Mouse (Mus musculus): ENCODE measurements around the gene Fam129c. TPM values are rescaled to one million over a fixed set of nuclear protein-coding genes. Genes with fewer than 3 reads are reported as not detected.

The Fam129c gene
- polyA plus RNA-seq, 1 experiment from 2014 or later, result 6.3 TPM

DNA sequence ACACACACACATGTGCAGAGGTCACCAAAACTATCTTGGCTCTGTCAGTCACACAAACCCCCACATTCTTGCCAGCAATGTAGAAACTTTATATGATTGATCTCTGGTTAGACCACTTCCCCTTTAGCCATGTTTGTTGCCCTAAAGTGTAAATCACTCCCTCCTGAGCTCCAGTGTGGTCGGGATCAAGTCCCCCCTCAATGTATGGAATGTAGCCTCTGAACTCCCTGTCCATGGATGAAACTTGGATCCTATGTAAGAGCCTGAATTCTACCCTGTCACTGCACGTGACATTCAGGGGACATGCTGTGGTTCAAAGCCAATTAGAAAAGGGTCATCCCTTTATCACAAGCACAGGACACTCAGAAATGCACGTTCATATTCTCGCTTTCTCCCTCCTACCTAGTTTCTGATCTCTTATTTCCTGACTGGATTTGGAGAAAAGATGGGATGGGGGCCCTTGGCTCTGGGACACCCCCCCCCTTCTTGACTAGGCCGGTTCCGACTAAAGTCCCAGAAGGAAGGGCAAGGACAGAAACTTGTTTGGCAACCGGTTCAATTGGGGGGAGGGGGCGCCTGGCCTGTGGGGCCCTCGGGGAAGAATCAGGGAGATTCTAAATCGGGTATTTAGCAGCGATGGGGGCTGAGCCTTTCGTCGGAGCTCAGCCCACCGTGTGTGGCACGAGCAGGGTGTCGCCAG lies 31.1 kb downstream of the Fam129c start:
- DNase-seq, result no peak

DNA sequence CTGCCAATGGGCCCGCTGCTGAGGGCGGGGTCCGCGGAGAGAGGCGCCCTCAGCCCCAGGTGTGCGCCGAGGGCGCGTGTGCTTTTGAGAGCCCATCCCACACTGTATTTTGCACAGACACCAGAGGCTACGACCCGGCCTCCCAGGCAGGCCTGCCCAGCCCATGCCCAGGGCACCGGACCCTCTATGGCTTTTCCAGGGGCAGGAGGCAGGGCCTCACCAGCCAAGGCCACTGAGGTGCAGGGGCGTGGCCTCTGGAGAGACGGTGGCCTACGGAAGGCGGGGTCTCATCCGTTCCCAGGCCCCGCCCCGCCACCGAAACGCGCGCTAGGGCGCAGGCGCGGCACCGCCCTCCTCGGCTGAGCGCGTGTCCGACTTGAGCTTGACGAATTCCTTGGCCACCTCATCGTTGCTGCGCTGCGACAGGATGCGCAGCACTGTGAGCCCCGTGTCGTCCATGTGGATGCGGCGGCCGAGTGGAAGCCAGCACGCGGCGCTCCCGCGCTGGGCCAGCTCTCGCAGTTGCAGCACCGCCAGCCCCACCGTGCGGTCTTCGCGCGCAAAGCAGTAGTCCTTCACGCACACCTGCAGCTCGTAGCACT lies 31.7 kb downstream of the Fam129c start:
- peak; percentile 95 for DNase-seq
- WGBS, result under 1% methylated on average over 55 of the region's 55 CpGs
- peak; percentile 88 for ATAC-seq (ENCODE audit: low FRiP score, low TSS enrichment)

More for the DNA sequence above, 31.1 kb downstream of the Fam129c start:
- Histone ChIP-seq H3K9me3 (ENCODE audit: control insufficient read depth, low read length) (no peaks in the 10 kb centered on the region), H3K27ac (replicated peaks; ENCODE audit: low read depth, low read length) (peak overlapping the region; percentile 84), H3K4me3 (replicated peaks; ENCODE audit: low read depth, low read length) (peak overlapping the region; percentile 41), H3K4me2 (ENCODE audit: low read length) (peak overlapping the region; percentile 95), H3K27me3 (ENCODE audit: control insufficient read depth, insufficient read depth, low read length) (peaks cover 10% of the 10 kb centered on the region), H3K9ac (replicated peaks; ENCODE audit: low read length) (peak overlapping the region; percentile 66), H3K36me3 (ENCODE audit: control insufficient read depth, insufficient read depth, low read length) (peaks cover 21% of the 10 kb centered on the region), H3K4me1 (ENCODE audit: control insufficient read depth, insufficient read depth, low read length) (peaks cover 12% of the 10 kb centered on the region)
- 9% methylated on average over 16 of the region's 16 CpGs for WGBS
- no peak for ATAC-seq (ENCODE audit: low FRiP score, low TSS enrichment)

DNA sequence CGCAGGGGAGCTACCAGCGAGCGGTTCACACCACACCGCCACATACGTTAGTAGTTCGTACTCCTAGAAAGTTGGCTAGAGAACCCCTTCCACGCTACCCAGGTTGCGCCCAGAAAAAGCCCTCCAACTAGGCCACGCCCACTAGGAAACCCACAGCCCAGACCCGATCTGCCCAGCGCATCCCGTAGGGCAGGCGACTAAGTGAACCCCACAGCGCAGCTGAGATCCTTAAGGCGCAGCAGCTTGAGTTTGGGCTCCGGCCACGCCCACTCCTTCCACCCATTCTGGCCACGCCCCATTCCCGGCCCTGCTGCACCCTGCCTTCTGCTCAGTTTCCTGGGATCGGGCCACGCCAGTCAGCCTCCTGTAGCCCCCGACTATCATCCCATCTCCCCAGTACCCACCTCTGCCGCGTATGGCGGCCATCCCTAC lies 32.3 kb downstream of the Fam129c start:
- WGBS, result 3% methylated on average over 25 of the region's 25 CpGs
- peak overlapping the region; percentile 84 for H3K27ac ChIP-seq (replicated peaks; ENCODE audit: low read depth, low read length)

More for the DNA sequence above, 31.7 kb downstream of the Fam129c start:
- peaks cover 10% of the 10 kb centered on the region for H3K27me3 ChIP-seq (ENCODE audit: control insufficient read depth, insufficient read depth, low read length)
- peak overlapping the region; percentile 41 for H3K4me3 ChIP-seq (replicated peaks; ENCODE audit: low read depth, low read length)
- H3K9ac ChIP-seq (replicated peaks; ENCODE audit: low read length), result peak overlapping the region; percentile 66
- H3K36me3 ChIP-seq (ENCODE audit: control insufficient read depth, insufficient read depth, low read length), result peaks cover 15% of the 10 kb centered on the region
- peak overlapping the region; percentile 95 for H3K4me2 ChIP-seq (ENCODE audit: low read length)
- H3K9me3 ChIP-seq (ENCODE audit: control insufficient read depth, low read length), result no peaks in the 10 kb centered on the region
- H3K27ac ChIP-seq (replicated peaks; ENCODE audit: low read depth, low read length), result peak overlapping the region; percentile 84
- H3K4me1 ChIP-seq (ENCODE audit: control insufficient read depth, insufficient read depth, low read length), result peaks cover 12% of the 10 kb centered on the region

DNA sequence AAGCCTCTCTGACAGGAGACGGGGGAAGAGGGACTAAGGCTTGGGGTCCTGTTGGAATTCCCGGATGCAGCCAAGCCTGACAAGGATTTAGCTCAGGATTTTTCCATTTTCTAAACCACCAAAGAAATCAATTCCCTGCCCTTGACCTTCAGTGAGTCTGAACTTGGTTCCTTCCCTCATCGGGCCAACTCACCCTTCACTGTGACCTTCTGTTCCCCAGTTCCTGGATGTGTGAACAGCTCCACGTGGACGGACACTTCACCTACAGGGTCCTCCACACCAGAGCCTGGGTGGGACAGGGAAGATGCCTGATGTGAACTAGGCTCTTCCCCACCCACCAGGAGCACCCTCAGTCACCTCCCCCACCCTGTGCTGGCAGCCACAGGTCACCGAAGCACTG lies 33.3 kb downstream of the Fam129c start:
- ATAC-seq (ENCODE audit: low FRiP score, low TSS enrichment), result no peak
- no peak for DNase-seq
- Histone ChIP-seq H3K4me2 (ENCODE audit: low read length) (no peak overlapping the region), H3K9ac (replicated peaks; ENCODE audit: low read length) (no peak overlapping the region), H3K4me3 (replicated peaks; ENCODE audit: low read depth, low read length) (no peak overlapping the region), H3K4me1 (ENCODE audit: control insufficient read depth, insufficient read depth, low read length) (peaks cover 12% of the 10 kb centered on the region), H3K27me3 (ENCODE audit: control insufficient read depth, insufficient read depth, low read length) (peaks cover 10% of the 10 kb centered on the region), H3K9me3 (ENCODE audit: control insufficient read depth, low read length) (no peaks in the 10 kb centered on the region), H3K27ac (replicated peaks; ENCODE audit: low read depth, low read length) (no peak overlapping the region), H3K36me3 (ENCODE audit: control insufficient read depth, insufficient read depth, low read length) (peaks cover 12% of the 10 kb centered on the region; the same call in 1 of the 2 replicates)
- WGBS, result 87% methylated on average over 6 of the region's 6 CpGs

More for the DNA sequence above, 32.3 kb downstream of the Fam129c start:
- H3K4me2 ChIP-seq (ENCODE audit: low read length), result peak overlapping the region; percentile 95
- H3K9ac ChIP-seq (replicated peaks; ENCODE audit: low read length), result peak overlapping the region; percentile 66; the same call in 1 of the 2 replicates
- peak; percentile 22 for ATAC-seq (ENCODE audit: low FRiP score, low TSS enrichment)
- peaks cover 9% of the 10 kb centered on the region; the same call in 1 of the 2 replicates for H3K36me3 ChIP-seq (ENCODE audit: control insufficient read depth, insufficient read depth, low read length)
- no peaks in the 10 kb centered on the region for H3K9me3 ChIP-seq (ENCODE audit: control insufficient read depth, low read length)
- peak; percentile 41 for DNase-seq
- peaks cover 12% of the 10 kb centered on the region for H3K4me1 ChIP-seq (ENCODE audit: control insufficient read depth, insufficient read depth, low read length)
- H3K4me3 ChIP-seq (replicated peaks; ENCODE audit: low read depth, low read length), result peak overlapping the region; percentile 41
- peaks cover 10% of the 10 kb centered on the region for H3K27me3 ChIP-seq (ENCODE audit: control insufficient read depth, insufficient read depth, low read length)

DNA sequence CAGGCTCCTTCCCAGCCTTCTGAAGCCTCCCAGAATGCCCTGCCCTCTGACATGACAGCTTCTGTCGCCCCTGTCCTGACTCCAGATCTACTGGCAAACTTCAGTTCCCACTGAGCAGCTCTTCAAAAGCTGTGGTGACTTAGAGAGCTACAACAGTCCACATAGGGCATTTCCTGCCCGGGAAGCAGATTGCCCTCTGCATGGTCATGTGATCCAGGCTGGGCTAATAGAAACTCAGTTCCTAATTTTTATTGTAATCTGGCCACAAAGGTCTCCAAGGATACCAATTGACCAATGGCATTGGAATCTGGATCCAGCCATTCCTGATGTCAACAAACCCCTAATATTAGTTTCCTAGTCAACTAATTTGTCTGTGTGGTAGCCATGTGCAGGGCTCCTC lies 34.4 kb downstream of the Fam129c start:
- H3K27me3 ChIP-seq (ENCODE audit: control insufficient read depth, insufficient read depth, low read length), result peaks cover 10% of the 10 kb centered on the region

DNA sequence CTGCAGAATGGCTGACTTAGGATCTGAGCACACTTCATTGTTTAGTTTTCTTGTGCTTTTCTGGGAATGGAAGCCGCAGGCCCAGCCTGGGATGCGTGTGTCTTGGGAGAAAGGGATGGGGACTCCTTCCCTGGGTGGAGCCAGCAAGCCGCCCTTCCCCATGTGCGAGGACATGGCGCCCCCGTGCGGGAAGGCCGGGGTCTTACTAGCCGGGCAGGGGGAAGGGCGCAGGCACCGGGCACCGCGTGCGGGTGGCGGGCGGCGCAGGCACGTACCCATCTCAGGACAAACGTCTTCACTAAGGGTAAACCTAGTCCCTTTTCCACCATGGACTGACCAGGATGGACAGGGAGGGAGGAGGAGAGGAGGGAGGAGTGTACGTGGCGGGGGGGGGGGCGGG lies 35.7 kb downstream of the Fam129c start:
- H3K27ac ChIP-seq (replicated peaks; ENCODE audit: low read depth, low read length), result no peak overlapping the region
- no peak overlapping the region for H3K4me3 ChIP-seq (replicated peaks; ENCODE audit: low read depth, low read length)
- ATAC-seq (ENCODE audit: low FRiP score, low TSS enrichment) (no peak), DNase-seq (no peak)
- no peak overlapping the region for H3K9ac ChIP-seq (replicated peaks; ENCODE audit: low read length)
- H3K27me3 ChIP-seq (ENCODE audit: control insufficient read depth, insufficient read depth, low read length), result peaks cover 10% of the 10 kb centered on the region
- H3K4me1 ChIP-seq (ENCODE audit: control insufficient read depth, insufficient read depth, low read length), result peaks cover 12% of the 10 kb centered on the region
- H3K36me3 ChIP-seq (ENCODE audit: control insufficient read depth, insufficient read depth, low read length), result 0 out of 2 replicates have a peak, but pooled peaks cover 7% of the 10 kb centered on the region
- 6% methylated on average over 19 of the region's 22 CpGs for WGBS
- no peak overlapping the region for H3K4me2 ChIP-seq (ENCODE audit: low read length)
- H3K9me3 ChIP-seq (ENCODE audit: control insufficient read depth, low read length), result no peaks in the 10 kb centered on the region

More for the DNA sequence above, 34.4 kb downstream of the Fam129c start:
- Histone ChIP-seq H3K36me3 (ENCODE audit: control insufficient read depth, insufficient read depth, low read length) (0 out of 2 replicates have a peak, but pooled peaks cover 7% of the 10 kb centered on the region), H3K4me2 (ENCODE audit: low read length) (no peak overlapping the region), H3K27ac (replicated peaks; ENCODE audit: low read depth, low read length) (no peak overlapping the region), H3K9ac (replicated peaks; ENCODE audit: low read length) (no peak overlapping the region), H3K4me3 (replicated peaks; ENCODE audit: low read depth, low read length) (no peak overlapping the region), H3K9me3 (ENCODE audit: control insufficient read depth, low read length) (no peaks in the 10 kb centered on the region), H3K4me1 (ENCODE audit: control insufficient read depth, insufficient read depth, low read length) (peaks cover 12% of the 10 kb centered on the region)
- DNase-seq, result no peak
- WGBS, result 59% methylated on average over 2 of the region's 2 CpGs
- ATAC-seq (ENCODE audit: low FRiP score, low TSS enrichment), result no peak

DNA sequence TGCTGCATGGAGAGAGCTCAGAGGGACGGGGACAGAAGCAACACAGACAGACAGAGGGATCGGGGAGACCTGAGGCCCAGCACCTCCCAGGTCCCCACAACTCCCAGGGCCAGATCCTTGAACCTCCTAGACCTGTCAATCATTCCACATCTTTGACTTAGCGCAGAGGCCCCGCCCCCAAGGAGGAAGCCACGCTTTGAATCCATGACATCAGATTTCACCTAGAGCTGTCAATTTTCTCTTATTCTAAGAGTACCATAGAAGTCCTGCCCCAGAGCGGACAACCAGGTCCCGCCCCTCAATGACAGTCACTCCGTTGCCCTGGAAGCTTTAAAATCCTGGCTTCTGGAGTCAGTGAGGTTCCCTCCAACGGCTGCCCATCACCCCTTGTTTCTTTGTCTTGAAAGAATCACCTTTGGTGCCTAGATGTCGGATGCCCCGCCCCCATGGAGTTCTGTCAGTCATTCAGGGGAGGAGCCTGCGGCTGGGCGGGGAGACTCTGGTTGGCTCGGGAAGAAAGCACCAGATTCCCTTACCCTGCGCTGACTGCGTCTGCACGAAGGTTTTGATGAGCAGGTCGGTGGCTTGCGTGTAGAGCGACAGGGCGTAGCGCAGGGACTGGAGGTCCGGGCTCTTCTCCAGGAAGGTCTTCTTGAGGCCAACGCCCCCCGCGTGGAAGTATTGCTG lies 36.7 kb downstream of the Fam129c start:
- DNase-seq, result peak; percentile 84
- Histone ChIP-seq H3K9me3 (ENCODE audit: control insufficient read depth, low read length) (no peaks in the 10 kb centered on the region), H3K9ac (replicated peaks; ENCODE audit: low read length) (0 out of 2 replicates have a peak overlapping the region, but pooled peaks have one; percentile 12), H3K27ac (replicated peaks; ENCODE audit: low read depth, low read length) (peak overlapping the region; percentile 57), H3K4me1 (ENCODE audit: control insufficient read depth, insufficient read depth, low read length) (peaks cover 6% of the 10 kb centered on the region), H3K4me2 (ENCODE audit: low read length) (peak overlapping the region; percentile 36), H3K27me3 (ENCODE audit: control insufficient read depth, insufficient read depth, low read length) (peaks cover 10% of the 10 kb centered on the region), H3K36me3 (ENCODE audit: control insufficient read depth, insufficient read depth, low read length) (peaks cover 13% of the 10 kb centered on the region; the same call in 1 of the 2 replicates), H3K4me3 (replicated peaks; ENCODE audit: low read depth, low read length) (no peak overlapping the region; the same call in 1 of the 2 replicates)
- ATAC-seq (ENCODE audit: low FRiP score, low TSS enrichment), result peak; percentile 49; the same call in 1 of the 2 replicates
- WGBS, result 3% methylated on average over 26 of the region's 26 CpGs
